Mouse (Mus musculus): ENCODE data around the gene Gimap4.

- TF ChIP-seq POLR2A (IDR thresholded peaks at IDR 0.05; ENCODE audit: control insufficient read depth, low read depth, low read length), result no peak
- no peak for TF ChIP-seq CTCF (IDR thresholded peaks at IDR 0.05; ENCODE audit: control insufficient read depth, insufficient read depth, insufficient replicate concordance, low read depth, low read length)
Measured at GRCm38 (mm10) chr6:48676860-48677415, 7.4 kb upstream of the Gimap4 start.

All from testis, adult 2 months (tissue).